Mouse (Mus musculus): ENCODE measurements around the gene Hjurp. TPM values are rescaled to one million over a fixed set of nuclear protein-coding genes. Genes with fewer than 3 reads are reported as not detected.

Hjurp gene
- polyA plus RNA-seq, 1 experiment: 34.3 TPM

DNA sequence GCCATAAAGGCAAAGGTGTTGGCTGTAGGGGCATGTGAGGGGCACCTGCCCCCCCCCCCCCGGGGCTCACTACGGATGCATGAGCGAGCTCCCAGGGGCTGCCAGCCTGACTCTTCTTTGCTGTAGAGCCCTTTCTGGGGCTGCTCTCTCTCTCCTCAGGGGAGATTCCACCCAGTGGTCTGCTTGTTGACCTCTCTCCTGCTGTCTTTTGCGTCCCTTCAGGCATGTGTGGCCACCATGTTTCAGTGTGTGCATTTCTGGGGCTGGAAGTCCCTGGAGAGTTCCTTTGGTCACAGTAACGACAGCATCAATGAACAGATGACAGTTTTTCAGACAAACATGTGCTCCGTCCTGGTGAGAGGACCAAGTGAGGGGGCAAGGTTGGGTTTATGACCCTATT is 19.1 kb downstream of the Hjurp start:
- Histone ChIP-seq H3K4me3 (ENCODE audit: control insufficient read depth, low read depth, low read length) (no peak overlapping the region), H3K27me3 (ENCODE audit: control insufficient read depth, insufficient read depth, low read length) (no peaks in the 10 kb centered on the region), H3K27ac (ENCODE audit: control insufficient read depth, insufficient read depth, low read depth, low read length) (no peak overlapping the region), H3K36me3 (ENCODE audit: control insufficient read depth, insufficient read depth, low read length) (peaks cover 2% of the 10 kb centered on the region; the same call in 1 of the 2 replicates), H3K4me1 (ENCODE audit: control insufficient read depth, insufficient read depth, low read length) (no peaks in the 10 kb centered on the region; the same call in 1 of the 2 replicates)
- TF ChIP-seq CTCF (IDR thresholded peaks at IDR 0.05; ENCODE audit: control insufficient read depth, insufficient read depth, insufficient replicate concordance, low read depth, low read length) (no peak), POLR2A (IDR thresholded peaks at IDR 0.05; ENCODE audit: control insufficient read depth, low read depth, low read length) (no peak)

DNA sequence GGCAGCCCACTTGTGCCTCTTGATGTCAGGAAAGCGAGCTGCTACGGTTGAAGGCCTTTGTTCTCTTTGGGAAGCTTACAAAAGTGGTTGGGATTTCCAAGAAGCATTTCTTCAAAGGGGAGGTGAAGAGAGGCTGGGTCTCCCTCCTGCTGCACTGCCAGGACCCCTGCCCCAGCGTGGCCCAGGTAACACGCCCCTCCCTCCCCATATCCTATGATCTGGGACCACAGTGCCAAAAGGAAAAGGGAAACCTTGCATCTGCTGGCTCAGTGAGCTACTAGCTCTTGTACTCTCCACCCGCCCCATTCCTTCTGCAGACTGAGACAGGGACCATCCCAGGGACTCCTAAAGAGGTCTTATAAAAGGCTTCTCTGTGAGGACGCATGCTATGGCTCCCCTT is 19.8 kb downstream of the Hjurp start:
- TF ChIP-seq CTCF (IDR thresholded peaks at IDR 0.05; ENCODE audit: control insufficient read depth, insufficient read depth, insufficient replicate concordance, low read depth, low read length) (no peak), POLR2A (IDR thresholded peaks at IDR 0.05; ENCODE audit: control insufficient read depth, low read depth, low read length) (no peak)
- Histone ChIP-seq H3K4me1 (ENCODE audit: control insufficient read depth, insufficient read depth, low read length) (no peaks in the 10 kb centered on the region; the same call in 1 of the 2 replicates), H3K36me3 (ENCODE audit: control insufficient read depth, insufficient read depth, low read length) (peaks cover 1% of the 10 kb centered on the region; the same call in 1 of the 2 replicates), H3K4me3 (ENCODE audit: control insufficient read depth, low read depth, low read length) (no peak overlapping the region), H3K27ac (ENCODE audit: control insufficient read depth, insufficient read depth, low read depth, low read length) (no peak overlapping the region), H3K27me3 (ENCODE audit: control insufficient read depth, insufficient read depth, low read length) (no peaks in the 10 kb centered on the region)

DNA sequence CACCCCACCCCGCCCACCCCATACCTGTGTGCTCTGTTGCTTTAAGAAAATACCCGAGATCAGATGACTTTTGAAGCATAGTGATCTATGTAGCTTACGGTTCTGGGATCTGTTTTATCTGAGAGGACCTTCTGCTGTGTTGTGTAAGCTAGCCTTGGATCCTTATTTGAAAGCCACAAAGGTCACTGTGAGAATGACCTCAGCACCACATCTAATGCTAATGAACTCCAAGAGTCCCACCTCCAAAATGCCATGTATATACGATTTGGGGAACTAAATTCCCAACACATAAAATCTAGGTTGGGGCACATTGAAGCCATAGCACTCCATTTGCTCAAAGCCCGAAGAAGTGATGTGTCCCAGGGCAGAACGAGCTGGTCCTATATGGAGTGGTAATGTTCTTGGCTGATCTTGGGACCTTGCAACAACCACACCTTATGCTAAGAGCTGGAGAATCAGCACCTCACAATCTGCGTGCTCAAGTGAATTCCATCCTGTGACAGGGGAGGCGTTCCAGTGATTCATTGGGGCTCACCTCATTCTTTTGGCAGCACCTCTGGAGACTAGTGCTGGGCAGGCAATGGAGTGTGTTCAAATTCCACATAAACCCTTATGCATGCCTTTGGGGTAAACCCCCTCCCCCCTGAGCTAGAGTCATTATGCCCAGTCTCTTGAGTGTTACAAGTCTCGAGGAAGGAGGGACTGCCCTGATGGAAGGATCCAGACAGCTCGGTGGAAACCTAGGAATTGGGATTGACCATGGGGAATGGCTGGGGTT is 20.4 kb downstream of the Hjurp start:
- no peak overlapping the region for H3K4me3 ChIP-seq (ENCODE audit: control insufficient read depth, low read depth, low read length)
- peaks cover 1% of the 10 kb centered on the region; the same call in 1 of the 2 replicates for H3K36me3 ChIP-seq (ENCODE audit: control insufficient read depth, insufficient read depth, low read length)
- no peaks in the 10 kb centered on the region for H3K27me3 ChIP-seq (ENCODE audit: control insufficient read depth, insufficient read depth, low read length)
- TF ChIP-seq CTCF (IDR thresholded peaks at IDR 0.05; ENCODE audit: control insufficient read depth, insufficient read depth, insufficient replicate concordance, low read depth, low read length): no peak
- no peak for TF ChIP-seq POLR2A (IDR thresholded peaks at IDR 0.05; ENCODE audit: control insufficient read depth, low read depth, low read length)
- no peaks in the 10 kb centered on the region; the same call in 1 of the 2 replicates for H3K4me1 ChIP-seq (ENCODE audit: control insufficient read depth, insufficient read depth, low read length)
- no peak overlapping the region for H3K27ac ChIP-seq (ENCODE audit: control insufficient read depth, insufficient read depth, low read depth, low read length)

DNA sequence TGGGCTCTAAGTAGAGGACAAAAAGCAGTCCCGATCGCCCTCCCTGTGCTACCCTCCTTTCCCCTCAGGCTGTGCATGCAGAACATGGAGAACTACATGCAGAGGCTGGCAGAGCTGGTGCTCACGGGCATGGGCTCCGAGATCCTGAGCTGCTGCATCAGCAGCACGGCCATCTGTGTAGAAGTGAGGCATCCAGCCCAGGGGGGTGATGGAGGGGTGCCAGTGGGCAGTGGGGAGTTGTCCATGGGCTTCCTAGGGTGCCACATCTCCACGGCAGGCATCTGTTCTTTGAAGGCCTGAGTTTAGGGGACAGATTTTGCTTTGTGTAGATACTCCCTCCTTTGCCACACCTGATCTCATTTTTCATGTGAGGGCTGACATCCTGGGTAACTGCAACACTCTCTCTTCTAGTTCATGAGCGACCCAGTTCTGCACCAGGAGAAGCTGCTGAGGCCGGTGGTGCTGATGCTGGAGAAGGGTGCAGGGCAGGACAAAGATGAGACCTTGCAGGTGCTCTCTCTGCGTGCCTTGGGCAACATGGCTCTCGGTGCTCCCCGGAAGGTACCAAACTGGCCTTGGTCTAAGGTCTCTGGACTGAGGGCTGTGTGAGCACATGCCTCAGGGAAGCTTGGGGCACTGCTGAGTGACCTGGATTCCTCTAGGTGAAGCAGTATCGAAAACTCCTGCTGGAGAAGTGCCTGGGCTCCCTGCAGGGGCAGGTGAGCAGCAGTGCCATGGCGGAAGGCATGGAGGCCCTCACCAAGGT is 21.3 kb downstream of the Hjurp start:
- Histone ChIP-seq H3K27ac (ENCODE audit: control insufficient read depth, insufficient read depth, low read depth, low read length) (no peak overlapping the region), H3K27me3 (ENCODE audit: control insufficient read depth, insufficient read depth, low read length) (no peaks in the 10 kb centered on the region), H3K36me3 (ENCODE audit: control insufficient read depth, insufficient read depth, low read length) (peaks cover 1% of the 10 kb centered on the region; the same call in 1 of the 2 replicates), H3K4me3 (ENCODE audit: control insufficient read depth, low read depth, low read length) (no peak overlapping the region), H3K4me1 (ENCODE audit: control insufficient read depth, insufficient read depth, low read length) (no peaks in the 10 kb centered on the region; the same call in 1 of the 2 replicates)
- TF ChIP-seq POLR2A (IDR thresholded peaks at IDR 0.05; ENCODE audit: control insufficient read depth, low read depth, low read length): no peak
- TF ChIP-seq CTCF (IDR thresholded peaks at IDR 0.05; ENCODE audit: control insufficient read depth, insufficient read depth, insufficient replicate concordance, low read depth, low read length): no peak

DNA sequence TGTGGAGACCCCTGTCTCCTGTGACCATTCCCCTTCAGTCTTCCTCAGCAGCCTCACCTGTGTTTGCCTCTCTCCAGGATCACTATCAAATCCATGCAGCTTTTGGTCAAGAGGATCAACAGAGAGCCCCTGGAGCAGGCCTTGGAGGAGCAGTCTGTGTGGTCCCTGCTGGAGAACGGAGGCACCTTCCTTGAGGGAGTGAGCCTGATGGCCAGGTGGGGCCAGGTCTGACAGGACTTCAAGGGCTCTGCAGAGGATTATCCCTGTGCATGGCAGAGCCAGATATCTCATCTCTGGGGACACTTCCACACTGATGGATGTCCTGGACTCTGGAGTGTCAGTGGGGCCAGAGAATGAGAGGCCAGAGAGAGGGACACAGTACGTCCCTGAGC is 22.0 kb downstream of the Hjurp start:
- TF ChIP-seq POLR2A (IDR thresholded peaks at IDR 0.05; ENCODE audit: control insufficient read depth, low read depth, low read length) (no peak), CTCF (IDR thresholded peaks at IDR 0.05; ENCODE audit: control insufficient read depth, insufficient read depth, insufficient replicate concordance, low read depth, low read length) (no peak)
- Histone ChIP-seq H3K27me3 (ENCODE audit: control insufficient read depth, insufficient read depth, low read length) (no peaks in the 10 kb centered on the region), H3K4me3 (ENCODE audit: control insufficient read depth, low read depth, low read length) (no peak overlapping the region), H3K4me1 (ENCODE audit: control insufficient read depth, insufficient read depth, low read length) (no peaks in the 10 kb centered on the region; the same call in 1 of the 2 replicates), H3K27ac (ENCODE audit: control insufficient read depth, insufficient read depth, low read depth, low read length) (no peak overlapping the region), H3K36me3 (ENCODE audit: control insufficient read depth, insufficient read depth, low read length) (no peaks in the 10 kb centered on the region)

DNA sequence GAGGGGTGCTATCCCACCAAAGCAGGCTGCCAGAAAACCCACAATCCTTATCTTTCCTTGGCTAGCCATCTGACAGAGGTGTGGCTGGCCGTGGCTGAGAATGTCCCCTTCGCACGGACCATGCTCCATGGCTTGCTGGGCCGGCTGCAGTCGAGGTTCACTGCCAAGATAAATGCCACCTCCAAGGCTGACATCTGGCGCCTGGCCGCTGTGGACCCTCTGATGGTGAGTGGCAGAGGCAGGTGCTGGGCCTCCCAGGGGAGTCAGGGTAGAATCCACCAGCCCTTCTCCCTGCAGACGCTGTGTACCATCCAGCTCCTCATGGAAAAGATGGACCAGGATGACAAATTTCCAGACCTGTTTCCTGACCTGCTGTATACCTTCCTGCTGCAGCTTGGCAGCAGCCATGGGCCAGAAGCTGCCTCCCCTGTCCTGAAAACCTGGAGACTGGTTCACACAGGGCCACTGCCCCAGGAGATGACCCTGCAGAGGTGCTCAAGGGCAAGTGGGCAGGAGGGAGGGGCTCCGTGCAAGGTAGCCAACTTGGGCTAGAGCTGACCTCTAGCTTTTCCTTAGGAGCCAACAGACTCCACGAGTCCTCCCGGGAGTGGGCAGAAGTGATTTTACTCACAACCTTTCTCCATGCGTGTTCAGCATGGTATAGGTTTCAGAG is 22.5 kb downstream of the Hjurp start:
- no peaks in the 10 kb centered on the region for H3K27me3 ChIP-seq (ENCODE audit: control insufficient read depth, insufficient read depth, low read length)
- H3K4me1 ChIP-seq (ENCODE audit: control insufficient read depth, insufficient read depth, low read length): no peaks in the 10 kb centered on the region; the same call in 1 of the 2 replicates
- H3K4me3 ChIP-seq (ENCODE audit: control insufficient read depth, low read depth, low read length): no peak overlapping the region
- H3K36me3 ChIP-seq (ENCODE audit: control insufficient read depth, insufficient read depth, low read length): no peaks in the 10 kb centered on the region
- no peak overlapping the region for H3K27ac ChIP-seq (ENCODE audit: control insufficient read depth, insufficient read depth, low read depth, low read length)
- no peak for TF ChIP-seq CTCF (IDR thresholded peaks at IDR 0.05; ENCODE audit: control insufficient read depth, insufficient read depth, insufficient replicate concordance, low read depth, low read length)
- no peak for TF ChIP-seq POLR2A (IDR thresholded peaks at IDR 0.05; ENCODE audit: control insufficient read depth, low read depth, low read length)

DNA sequence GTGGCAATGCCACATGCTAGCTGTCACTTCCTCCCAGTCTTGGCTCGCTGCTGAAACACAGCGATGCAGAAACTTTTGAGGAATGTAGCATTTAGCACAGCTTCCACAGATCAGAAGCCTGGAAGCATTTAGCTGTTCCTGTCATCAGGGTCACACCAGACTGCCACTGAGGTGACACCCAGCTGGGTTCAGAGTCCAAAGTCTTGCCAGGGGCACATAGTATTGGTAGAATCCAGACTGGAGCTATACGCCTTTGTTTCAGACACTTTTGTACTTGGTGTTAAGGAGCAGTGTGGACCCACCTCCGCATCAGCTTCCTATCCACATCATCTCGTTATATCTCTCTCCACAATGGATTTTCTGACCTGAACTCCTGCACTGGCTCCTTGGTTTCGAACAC is 23.9 kb downstream of the Hjurp start:
- TF ChIP-seq CTCF (IDR thresholded peaks at IDR 0.05; ENCODE audit: control insufficient read depth, insufficient read depth, insufficient replicate concordance, low read depth, low read length): no peak
- TF ChIP-seq POLR2A (IDR thresholded peaks at IDR 0.05; ENCODE audit: control insufficient read depth, low read depth, low read length): no peak
- Histone ChIP-seq H3K36me3 (ENCODE audit: control insufficient read depth, insufficient read depth, low read length) (no peaks in the 10 kb centered on the region), H3K27me3 (ENCODE audit: control insufficient read depth, insufficient read depth, low read length) (no peaks in the 10 kb centered on the region), H3K4me3 (ENCODE audit: control insufficient read depth, low read depth, low read length) (no peak overlapping the region), H3K4me1 (ENCODE audit: control insufficient read depth, insufficient read depth, low read length) (no peaks in the 10 kb centered on the region), H3K27ac (ENCODE audit: control insufficient read depth, insufficient read depth, low read depth, low read length) (no peak overlapping the region)
